Comparison of ENCODE assay signal across 8 mouse cellular contexts in genomic region chr11:100425851-100426250, GRCm38 (mm10). TPM values are rescaled to one million over a fixed set of nuclear protein-coding genes. Genes with fewer than 3 reads are reported as not detected.
DNase-seq lines count a peak whose midpoint lies in the region; ATAC-seq and TF ChIP-seq lines count a peak whose summit lies in the region.

No protein-coding gene starts in this region.

- 12% methylated on average over 7 of the region's 7 CpGs for WGBS in heart, embryonic 10.5 days
- 18% methylated on average over 7 of the region's 7 CpGs for WGBS in kidney, embryonic 15.5 days
- WGBS in liver, embryonic 13.5 days (ENCODE audit: insufficient replicate concordance): 17% methylated on average over 7 of the region's 7 CpGs
- WGBS in olfactory bulb, adult 2 months: 42% methylated on average over 7 of the region's 7 CpGs

- TF ChIP-seq CTCF in olfactory bulb, adult 2 months (IDR thresholded peaks at IDR 0.05; ENCODE audit: insufficient read depth, low read depth, low read length): peak; percentile 46; the same call in 1 of the 2 replicates

- no peak overlapping the region for H3K9ac ChIP-seq in kidney, embryonic 15.5 days
- no peak overlapping the region for H3K9ac ChIP-seq in liver, embryonic 13.5 days

- H3K27me3 ChIP-seq in heart, embryonic 10.5 days (ENCODE audit: insufficient read depth, poor library complexity, severe bottlenecking): no peaks in the 10 kb centered on the region
- H3K27me3 ChIP-seq in kidney, embryonic 15.5 days: no peaks in the 10 kb centered on the region
- no peaks in the 10 kb centered on the region for H3K27me3 ChIP-seq in liver, embryonic 13.5 days

- no peak for TF ChIP-seq POLR2A in olfactory bulb, adult 2 months (IDR thresholded peaks at IDR 0.05; ENCODE audit: insufficient read depth, low read depth, low read length)

- ATAC-seq in kidney, embryonic 15.5 days (replicated peaks; ENCODE audit: low FRiP score): peak; percentile 30; the same call in 1 of the 2 replicates
- peak; percentile 63 for ATAC-seq in liver, embryonic 13.5 days (ENCODE audit: low read depth)

- DNase-seq in 416B (ENCODE audit: low read depth): peak; percentile 84
- DNase-seq in Muller cell, postnatal 12 days (ENCODE audit: inconsistent ontology term): peak; percentile 71
- DNase-seq in cerebellum, postnatal 14 days: peak; percentile 85 to 88
- peak; percentile 90 for DNase-seq in heart, embryonic 10.5 days (ENCODE audit: low spot score)
- peak; percentile 74 for DNase-seq in liver, embryonic 13.5 days
- DNase-seq in thymus, postnatal 36 days: peak; percentile 68 to 71

- peaks cover 59% of the 10 kb centered on the region for H3K36me3 ChIP-seq in heart, embryonic 10.5 days
- peaks cover 70% of the 10 kb centered on the region for H3K36me3 ChIP-seq in kidney, embryonic 15.5 days
- peaks cover 8% of the 10 kb centered on the region; the same call in 1 of the 2 replicates for H3K36me3 ChIP-seq in liver, embryonic 13.5 days

- peak overlapping the region; percentile 23; the same call in 1 of the 2 replicates for H3K27ac ChIP-seq in heart, embryonic 10.5 days
- H3K27ac ChIP-seq in kidney, embryonic 15.5 days: no peak overlapping the region
- no peak overlapping the region for H3K27ac ChIP-seq in liver, embryonic 13.5 days
- H3K27ac ChIP-seq in olfactory bulb, adult 2 months (ENCODE audit: insufficient read depth, low read depth, low read length): no peak overlapping the region

- H3K4me2 ChIP-seq in kidney, embryonic 15.5 days: no peak overlapping the region
- H3K4me2 ChIP-seq in liver, embryonic 13.5 days: no peak overlapping the region

- H3K4me1 ChIP-seq in heart, embryonic 10.5 days: peaks cover 34% of the 10 kb centered on the region
- peaks cover 17% of the 10 kb centered on the region for H3K4me1 ChIP-seq in kidney, embryonic 15.5 days
- H3K4me1 ChIP-seq in liver, embryonic 13.5 days (replicated peaks): peaks cover 12% of the 10 kb centered on the region
- 0 out of 2 replicates have a peak, but pooled peaks cover 12% of the 10 kb centered on the region for H3K4me1 ChIP-seq in olfactory bulb, adult 2 months (ENCODE audit: control insufficient read depth, insufficient read depth, low read length)

- H3K4me3 ChIP-seq in heart, embryonic 10.5 days: no peak overlapping the region
- no peak overlapping the region for H3K4me3 ChIP-seq in kidney, embryonic 15.5 days (replicated peaks)
- no peak overlapping the region for H3K4me3 ChIP-seq in liver, embryonic 13.5 days (replicated peaks)
- H3K4me3 ChIP-seq in olfactory bulb, adult 2 months (ENCODE audit: insufficient read depth, low read depth, low read length): no peak overlapping the region

- no peaks in the 10 kb centered on the region for H3K9me3 ChIP-seq in heart, embryonic 10.5 days
- H3K9me3 ChIP-seq in kidney, embryonic 15.5 days (replicated peaks): no peaks in the 10 kb centered on the region
- H3K9me3 ChIP-seq in liver, embryonic 13.5 days (replicated peaks): no peaks in the 10 kb centered on the region

RNA-seq across cellular contexts. Expression of gene Fkbp10, which starts 10.4 kb away (rescaled TPM):
- 107 and 123 TPM in 2 replicates for polyA plus RNA-seq in heart, embryonic 10.5 days (2016; fragmentation: Nextera tagmentation; extraction: Ambion mirVana)
- polyA plus RNA-seq in kidney, embryonic 15.5 days (2015; fragmentation: Nextera tagmentation; extraction: Ambion mirVana): 130 and 139 TPM in 2 replicates
- polyA plus RNA-seq in liver, embryonic 13.5 days (2015; fragmentation: Nextera tagmentation; extraction: Ambion mirVana): 11.8 and 13.1 TPM in 2 replicates
- polyA plus RNA-seq in olfactory bulb, adult 2 months (2012; ENCODE audit: insufficient read depth, insufficient read length, low replicate concordance, missing spikeins): not detected in 2 replicates

RNA-seq across cellular contexts. Expression of gene P3h4, which starts 11.2 kb away (rescaled TPM):
- 71.1 and 81.8 TPM in 2 replicates for polyA plus RNA-seq in heart, embryonic 10.5 days (2016; fragmentation: Nextera tagmentation; extraction: Ambion mirVana)
- 59.0 and 67.2 TPM in 2 replicates for polyA plus RNA-seq in kidney, embryonic 15.5 days (2015; fragmentation: Nextera tagmentation; extraction: Ambion mirVana)
- 5.8 and 6.0 TPM in 2 replicates for polyA plus RNA-seq in liver, embryonic 13.5 days (2015; fragmentation: Nextera tagmentation; extraction: Ambion mirVana)
- polyA plus RNA-seq in olfactory bulb, adult 2 months (2012; ENCODE audit: insufficient read depth, insufficient read length, low replicate concordance, missing spikeins): not detected in 2 replicates

RNA-seq across cellular contexts. Expression of gene Nt5c3b, which starts 15.8 kb away (rescaled TPM):
- polyA plus RNA-seq in heart, embryonic 10.5 days (2016; fragmentation: Nextera tagmentation; extraction: Ambion mirVana): 124 and 128 TPM in 2 replicates
- 119 and 121 TPM in 2 replicates for polyA plus RNA-seq in kidney, embryonic 15.5 days (2015; fragmentation: Nextera tagmentation; extraction: Ambion mirVana)
- polyA plus RNA-seq in liver, embryonic 13.5 days (2015; fragmentation: Nextera tagmentation; extraction: Ambion mirVana): 25.1 and 27.6 TPM in 2 replicates
- not detected in 2 replicates for polyA plus RNA-seq in olfactory bulb, adult 2 months (2012; ENCODE audit: insufficient read depth, insufficient read length, low replicate concordance, missing spikeins)

RNA-seq across cellular contexts. Expression of gene Klhl10, which starts 15.9 kb away (rescaled TPM):
- 0.71 and 0.90 TPM in 2 replicates for polyA plus RNA-seq in heart, embryonic 10.5 days (2016; fragmentation: Nextera tagmentation; extraction: Ambion mirVana)
- 0.44 and 0.54 TPM in 2 replicates for polyA plus RNA-seq in kidney, embryonic 15.5 days (2015; fragmentation: Nextera tagmentation; extraction: Ambion mirVana)
- polyA plus RNA-seq in liver, embryonic 13.5 days (2015; fragmentation: Nextera tagmentation; extraction: Ambion mirVana): 0.08 and 0.24 TPM in 2 replicates
- not detected in 2 replicates for polyA plus RNA-seq in olfactory bulb, adult 2 months (2012; ENCODE audit: insufficient read depth, insufficient read length, low replicate concordance, missing spikeins)

RNA-seq across cellular contexts. Expression of gene Jup, which starts 28.3 kb away (rescaled TPM):
- 91.3 and 112 TPM in 2 replicates for polyA plus RNA-seq in heart, embryonic 10.5 days (2016; fragmentation: Nextera tagmentation; extraction: Ambion mirVana)
- 107 and 121 TPM in 2 replicates for polyA plus RNA-seq in kidney, embryonic 15.5 days (2015; fragmentation: Nextera tagmentation; extraction: Ambion mirVana)
- 13.2 and 15.5 TPM in 2 replicates for polyA plus RNA-seq in liver, embryonic 13.5 days (2015; fragmentation: Nextera tagmentation; extraction: Ambion mirVana)
- polyA plus RNA-seq in olfactory bulb, adult 2 months (2012; ENCODE audit: insufficient read depth, insufficient read length, low replicate concordance, missing spikeins): not detected in 2 replicates

Comparison
In these comparisons a context has a peak if more than half of its experiments do, and no peak if none do; other contexts are left out.
1. RNA of gene Fkbp10, which starts 10.4 kb away (polyA plus RNA-seq): 130 to 139 TPM in kidney, embryonic 15.5 days, 107 to 123 TPM in heart, embryonic 10.5 days and 11.8 to 13.1 TPM in liver, embryonic 13.5 days; not detected in olfactory bulb, adult 2 months; every median in the first group is over 10 times any median in the second.
2. Peak in every context shown above with its lines, with median percentiles within 50 percentile points of each other: DNase-seq.